Mouse (Mus musculus) megakaryocyte, embryonic 14.5 days (primary cell): ENCODE measurements around the gene Gm26558. TPM values are rescaled to one million over a fixed set of nuclear protein-coding genes. Genes with fewer than 3 reads are reported as not detected.

ENCODE experiments used
- H3K27me3 ChIP-seq: replicated peaks from 2 replicates; pipeline ENCODE3; 2012; ENCODE audit warnings: inconsistent platforms
- H3K36me3 ChIP-seq: replicated peaks from 2 replicates; pipeline ENCODE3; 2012; ENCODE audit warnings: low read length, inconsistent platforms, mixed read lengths
- H3K4me1 ChIP-seq: 2 replicates; pipeline ENCODE4 v1.6.1; 2012; ENCODE audit warnings: inconsistent platforms
- H3K4me3 ChIP-seq: replicated peaks from 2 replicates; pipeline ENCODE3; 2012; ENCODE audit warnings: moderate library complexity, mild to moderate bottlenecking, inconsistent platforms
- H3K9me3 ChIP-seq: 2 replicates; pipeline ENCODE4 v1.6.1; 2012; ENCODE audit warnings: inconsistent platforms
- FLI1 ChIP-seq: IDR thresholded peaks from 2 replicates; pipeline ENCODE4 v1.6.1; 2012; ENCODE audit warnings: low read length, inconsistent platforms, mixed read lengths
- GATA1 ChIP-seq: IDR thresholded peaks from 3 replicates; pipeline ENCODE4 v1.6.1; 2012; ENCODE audit warnings: mixed read lengths, low read length, inconsistent platforms, borderline replicate concordance
- polyA plus RNA-seq: library from polyadenylated mRNA; stranded (reverse); fragments of >175 nt; gene quantifications from 2 replicates; pipeline ENCODE4 v1.2.3, GENCODE M21; 2012; ENCODE audit warnings: low replicate concordance; ENCODE audit not compliant: insufficient read depth

Gene Gm26558
- polyA plus RNA-seq, 1 experiment = 3.1 TPM

- peaks cover 100% of the 10 kb centered on the region for H3K36me3 ChIP-seq
- no peaks in the 10 kb centered on the region for H3K9me3 ChIP-seq
- H3K4me3 ChIP-seq = peak overlapping the region; percentile 46
- no peak for TF ChIP-seq GATA1
- no peak for TF ChIP-seq FLI1
- H3K4me1 ChIP-seq = peaks cover 3% of the 10 kb centered on the region; the same call in 1 of the 2 replicates
- no peaks in the 10 kb centered on the region for H3K27me3 ChIP-seq
Observed at GRCm38 (mm10) chr2:70688454-70689078, 26.7 kb upstream of the Gm26558 start.

- no peak for TF ChIP-seq FLI1
- TF ChIP-seq GATA1 = no peak
- no peaks in the 10 kb centered on the region for H3K4me1 ChIP-seq
Observed at GRCm38 (mm10) chr2:70682324-70682723, 20.4 kb upstream of the Gm26558 start.

GRCm38 (mm10) chr2:70673445-70674126 lies 11.7 kb upstream of the Gm26558 start:
- Histone ChIP-seq H3K9me3 (no peaks in the 10 kb centered on the region), H3K4me3 (no peak overlapping the region), H3K36me3 (peaks cover 41% of the 10 kb centered on the region), H3K4me1 (peaks cover 57% of the 10 kb centered on the region), H3K27me3 (no peaks in the 10 kb centered on the region)
- TF ChIP-seq FLI1 (no peak), GATA1 (no peak)

More at GRCm38 (mm10) chr2:70682324-70682723, 20.4 kb upstream of the Gm26558 start:
- Histone ChIP-seq H3K4me3 (no peak overlapping the region), H3K9me3 (no peaks in the 10 kb centered on the region), H3K27me3 (no peaks in the 10 kb centered on the region), H3K36me3 (peaks cover 100% of the 10 kb centered on the region)

DNA sequence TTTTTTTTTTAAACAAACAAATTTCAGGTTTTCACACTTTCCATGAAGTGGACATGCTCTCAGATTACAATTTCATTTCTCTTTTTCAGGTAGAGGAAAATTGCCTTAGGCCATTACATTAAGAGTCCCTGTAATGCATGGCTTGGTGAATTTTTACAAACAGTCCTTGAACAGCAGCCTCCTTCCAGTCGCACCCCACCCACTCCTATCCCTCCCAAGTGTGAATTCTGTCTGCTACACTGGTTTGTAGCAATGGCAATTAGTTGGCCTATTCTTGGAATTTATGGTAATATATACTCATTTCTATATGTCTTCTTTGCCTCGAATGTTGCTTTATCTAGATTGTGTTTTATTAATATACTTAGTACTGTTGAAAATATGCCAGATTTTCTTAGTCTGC lies 10.6 kb upstream of the Gm26558 start:
- no peak overlapping the region for H3K4me3 ChIP-seq
- H3K36me3 ChIP-seq = peaks cover 35% of the 10 kb centered on the region
- no peaks in the 10 kb centered on the region for H3K9me3 ChIP-seq
- peaks cover 68% of the 10 kb centered on the region for H3K4me1 ChIP-seq
- no peak for TF ChIP-seq GATA1
- no peaks in the 10 kb centered on the region for H3K27me3 ChIP-seq

DNA sequence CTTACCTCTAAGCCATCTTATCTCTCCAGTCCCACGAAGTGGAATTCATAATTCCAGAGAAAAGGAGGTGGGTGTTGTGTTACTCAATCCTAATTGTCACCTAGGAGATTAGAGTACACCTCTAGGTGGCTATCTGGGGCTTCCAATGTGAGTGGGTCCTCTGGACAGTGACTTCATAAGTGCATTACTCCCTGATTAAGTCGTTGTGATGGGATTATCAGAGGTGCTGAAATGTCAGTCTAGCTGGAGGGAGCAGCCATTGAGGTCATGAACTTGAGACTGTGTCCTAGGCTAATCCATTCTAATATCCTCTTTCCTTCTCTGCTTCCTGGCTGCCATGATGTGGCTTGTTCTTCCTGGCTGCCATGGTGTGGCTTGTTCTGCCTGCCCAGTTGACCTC lies 8.0 kb upstream of the Gm26558 start:
- peaks cover 35% of the 10 kb centered on the region for H3K36me3 ChIP-seq
- H3K4me1 ChIP-seq = peaks cover 91% of the 10 kb centered on the region
- H3K4me3 ChIP-seq = peak overlapping the region; percentile 39
- TF ChIP-seq GATA1 (no peak), FLI1 (no peak)
- no peaks in the 10 kb centered on the region for H3K27me3 ChIP-seq
- H3K9me3 ChIP-seq = no peaks in the 10 kb centered on the region

DNA sequence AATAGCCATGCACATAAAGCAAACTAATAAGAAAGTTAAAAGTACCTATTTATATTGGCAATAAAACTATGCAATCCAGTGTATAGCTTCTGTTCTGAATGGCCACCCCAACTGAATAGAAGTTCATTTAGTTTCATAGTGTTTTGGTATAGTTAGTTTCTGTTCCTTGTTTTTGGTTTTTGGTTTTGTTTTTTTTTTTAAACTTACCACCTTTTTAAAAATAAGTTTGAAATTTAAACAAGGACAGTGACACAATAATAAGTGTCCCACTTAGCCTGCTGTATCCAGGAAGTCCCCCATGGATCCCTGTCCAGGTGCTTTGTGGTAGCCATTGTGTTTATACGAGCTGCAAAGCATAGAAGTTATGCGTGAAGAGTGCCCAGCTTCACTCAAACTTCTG lies 7.3 kb upstream of the Gm26558 start:
- Histone ChIP-seq H3K4me1 (peaks cover 91% of the 10 kb centered on the region), H3K4me3 (no peak overlapping the region), H3K9me3 (no peaks in the 10 kb centered on the region), H3K27me3 (no peaks in the 10 kb centered on the region), H3K36me3 (peaks cover 37% of the 10 kb centered on the region)
- TF ChIP-seq FLI1 (no peak), GATA1 (no peak)

DNA sequence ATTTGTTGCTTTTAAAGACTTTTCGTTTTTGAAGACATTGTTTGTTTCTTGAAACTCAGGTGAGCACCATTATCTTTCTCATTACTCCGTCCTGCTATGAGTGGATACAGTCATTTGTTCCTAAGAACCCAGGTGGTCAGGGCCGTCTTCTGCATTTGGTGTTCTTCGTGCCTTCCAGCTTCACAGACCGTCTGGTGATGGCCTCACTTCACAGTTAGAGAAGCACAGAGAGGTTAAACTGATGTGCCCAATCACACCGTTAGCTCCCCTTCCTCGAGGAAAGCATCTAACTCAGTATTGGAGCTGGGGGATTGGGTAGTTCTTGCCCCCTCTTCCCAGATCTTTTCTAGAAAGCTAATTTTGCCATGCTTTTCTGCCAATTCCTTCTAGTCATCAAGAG lies 5.1 kb upstream of the Gm26558 start:
- H3K27me3 ChIP-seq = no peaks in the 10 kb centered on the region
- H3K9me3 ChIP-seq = no peaks in the 10 kb centered on the region
- H3K4me1 ChIP-seq = peaks cover 88% of the 10 kb centered on the region
- peaks cover 35% of the 10 kb centered on the region for H3K36me3 ChIP-seq
- TF ChIP-seq FLI1 = no peak
- TF ChIP-seq GATA1 = no peak
- no peak overlapping the region for H3K4me3 ChIP-seq

- no peaks in the 10 kb centered on the region for H3K27me3 ChIP-seq
- no peaks in the 10 kb centered on the region for H3K9me3 ChIP-seq
- peaks cover 70% of the 10 kb centered on the region for H3K4me1 ChIP-seq
Observed at GRCm38 (mm10) chr2:70663764-70664163, 1.9 kb upstream of the Gm26558 start.

GRCm38 (mm10) chr2:70660887-70661714 lies 807 bp downstream of the Gm26558 start, which contains the start of gene Gorasp2:
Gene Gorasp2, plus strand, starts transcription at chr2:70661576.
- no peaks in the 10 kb centered on the region for H3K9me3 ChIP-seq
- peaks cover 16% of the 10 kb centered on the region for H3K36me3 ChIP-seq
- H3K4me1 ChIP-seq = peaks cover 50% of the 10 kb centered on the region
- peak within 1 kb of the TSS; percentile 99 for H3K4me3 ChIP-seq
- H3K27me3 ChIP-seq = peaks cover 11% of the 10 kb centered on the region
- 0 out of 3 replicates have a peak, but pooled peaks have one; percentile 47 for TF ChIP-seq GATA1
- TF ChIP-seq FLI1 = no peak

More at GRCm38 (mm10) chr2:70663764-70664163, 1.9 kb upstream of the Gm26558 start:
- H3K36me3 ChIP-seq = peaks cover 33% of the 10 kb centered on the region
- TF ChIP-seq FLI1 = no peak
- TF ChIP-seq GATA1 = no peak
- H3K4me3 ChIP-seq = peak overlapping the region; percentile 40
